Mouse (Mus musculus) spleen, postnatal 14 days (tissue): ENCODE data around the gene Clec11a.

ENCODE experiments used
- DNase-seq, 2 experiments: peaks; one replicate each; pipeline ENCODE4 v3.0.0; 2021 to 2022; ENCODE audit warnings: low spot score in 2 of 2

Gene Clec11a

DNA sequence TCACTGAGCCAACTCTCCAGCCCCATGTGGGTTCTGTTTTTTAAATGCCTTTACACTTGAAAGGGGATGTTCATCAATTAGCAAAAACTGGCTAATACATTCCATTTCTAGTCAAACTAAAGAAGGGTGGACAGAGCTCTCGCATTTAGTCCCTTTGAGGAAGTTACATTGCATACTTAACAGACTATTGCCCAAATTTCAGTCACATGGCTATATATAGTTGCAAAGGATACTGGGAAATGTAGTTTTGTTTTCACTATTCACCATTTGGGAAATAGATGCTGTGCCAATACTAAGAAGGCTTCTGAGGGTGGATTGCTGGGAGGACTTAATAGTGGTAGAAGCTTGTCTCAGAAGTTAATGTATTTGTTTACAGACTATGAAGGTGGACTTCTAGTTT is 25.7 kb downstream of the Clec11a start:
- DNase-seq: no peak

DNA sequence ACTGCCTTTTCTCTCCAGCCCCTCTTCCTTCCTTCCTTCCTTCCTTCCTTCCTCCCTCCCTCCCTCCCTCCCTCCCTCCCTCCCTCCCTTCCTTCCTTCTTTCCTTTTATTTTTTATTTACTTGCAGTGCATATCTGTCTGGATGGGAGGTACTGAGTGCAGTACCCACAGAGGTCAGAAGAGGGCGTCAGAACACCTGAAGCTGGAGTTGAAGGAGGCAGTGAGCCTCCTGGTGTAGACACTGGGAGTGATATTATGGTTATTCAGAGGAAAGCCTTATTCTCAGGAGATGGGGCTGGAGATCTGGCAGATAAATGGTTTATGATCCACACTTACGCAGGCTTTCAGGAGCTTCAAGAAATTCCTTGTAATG is 29.5 kb downstream of the Clec11a start:
- DNase-seq: peak in 1 of 2 experiments; percentile 23

DNA sequence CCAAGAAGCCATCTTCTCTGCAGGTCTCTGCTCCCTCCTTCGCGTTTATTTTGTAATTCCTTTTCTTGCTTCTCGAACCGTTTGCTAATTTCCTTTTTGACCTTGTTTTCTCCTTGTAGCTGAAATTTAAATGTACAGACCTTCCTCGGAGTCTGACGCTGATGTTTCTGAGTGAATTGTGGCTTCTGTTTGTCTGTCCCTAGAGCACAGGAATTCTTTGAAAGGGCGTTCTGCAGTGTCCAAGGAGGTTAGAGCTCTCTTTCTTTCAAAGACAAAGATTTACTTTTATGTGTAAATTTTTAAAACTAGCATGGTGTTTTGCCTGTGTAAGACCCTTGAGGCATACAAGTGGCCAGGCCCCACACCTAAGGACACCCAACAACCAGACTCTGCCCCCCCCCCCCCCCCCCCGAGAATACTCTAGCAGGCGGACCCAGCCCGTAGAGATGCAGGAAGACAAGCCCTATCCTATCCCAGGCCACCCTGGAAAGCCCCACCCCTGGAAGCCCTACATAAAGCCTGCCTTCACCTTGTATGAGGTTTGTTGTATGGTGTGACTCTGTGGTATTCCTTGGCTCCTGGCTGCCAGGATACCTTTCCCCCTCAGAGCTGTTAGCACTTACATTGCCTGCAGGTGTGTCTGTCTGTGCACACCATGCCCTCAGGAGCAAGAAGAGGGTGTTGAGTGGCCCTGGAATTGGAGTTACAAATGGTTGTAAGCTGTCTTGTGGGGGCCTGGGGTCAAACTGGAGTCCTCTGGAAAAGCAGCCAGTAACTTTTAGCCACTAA is 30.0 kb downstream of the Clec11a start:
- DNase-seq: no peak

DNA sequence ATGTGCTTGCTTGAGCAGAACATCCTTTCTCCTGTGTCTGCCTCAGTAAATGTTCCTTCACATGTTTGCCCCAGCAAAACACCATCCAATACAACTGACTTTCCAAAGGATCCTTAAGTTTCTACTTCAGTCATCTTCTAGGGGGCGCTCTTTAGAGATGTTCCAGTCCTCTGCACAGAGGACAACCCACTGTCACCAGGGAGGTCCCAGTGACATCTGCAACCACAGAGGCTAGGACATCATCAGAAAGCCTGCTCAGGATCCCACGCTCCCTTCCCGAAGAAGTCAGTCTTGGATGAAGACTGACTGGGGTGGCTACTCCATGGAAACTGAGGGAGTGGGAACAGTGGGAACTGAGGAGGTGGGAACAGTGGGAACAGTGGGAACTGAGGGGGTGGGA is 31.2 kb downstream of the Clec11a start:
- no peak for DNase-seq

DNA sequence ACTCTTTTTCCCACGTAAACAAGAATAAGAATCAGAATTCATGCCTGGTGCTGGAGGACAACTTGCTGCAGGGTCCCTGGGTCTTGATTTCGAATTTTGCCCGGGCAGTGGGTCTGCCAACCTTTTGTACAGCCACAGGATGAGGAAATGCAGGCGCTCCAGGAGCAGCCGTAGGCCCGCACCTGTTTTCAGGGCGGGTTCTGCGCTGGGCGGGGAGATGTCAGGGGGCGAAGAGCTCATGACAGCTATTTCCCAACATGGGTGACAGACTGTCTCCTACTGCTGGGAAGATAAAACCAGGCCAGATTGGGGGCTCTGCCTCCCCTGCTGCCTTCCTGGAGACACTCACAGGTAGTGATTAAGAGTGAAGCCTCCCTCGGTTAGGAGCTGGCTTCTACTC is 32.6 kb downstream of the Clec11a start:
- DNase-seq: no peak

DNA sequence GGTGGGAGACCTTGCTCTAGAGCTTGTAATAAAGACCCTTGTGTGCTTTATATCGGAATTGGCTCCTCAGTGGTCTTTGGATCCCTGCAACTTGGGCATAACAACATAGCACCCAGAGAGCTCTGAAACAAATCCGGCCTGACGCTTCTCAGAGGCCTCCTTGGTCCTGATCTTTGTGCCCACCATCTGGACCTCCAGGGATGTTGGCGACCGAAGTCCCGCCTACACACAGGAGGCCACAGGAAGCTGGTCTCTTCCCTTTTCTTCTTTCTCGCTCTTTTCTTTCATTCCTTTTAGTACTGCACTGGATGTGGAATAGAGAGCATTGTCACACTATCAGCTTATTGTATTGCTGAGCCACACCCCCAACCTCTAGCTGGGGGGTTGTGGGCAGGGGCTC is 33.3 kb downstream of the Clec11a start:
- DNase-seq: no peak

DNA sequence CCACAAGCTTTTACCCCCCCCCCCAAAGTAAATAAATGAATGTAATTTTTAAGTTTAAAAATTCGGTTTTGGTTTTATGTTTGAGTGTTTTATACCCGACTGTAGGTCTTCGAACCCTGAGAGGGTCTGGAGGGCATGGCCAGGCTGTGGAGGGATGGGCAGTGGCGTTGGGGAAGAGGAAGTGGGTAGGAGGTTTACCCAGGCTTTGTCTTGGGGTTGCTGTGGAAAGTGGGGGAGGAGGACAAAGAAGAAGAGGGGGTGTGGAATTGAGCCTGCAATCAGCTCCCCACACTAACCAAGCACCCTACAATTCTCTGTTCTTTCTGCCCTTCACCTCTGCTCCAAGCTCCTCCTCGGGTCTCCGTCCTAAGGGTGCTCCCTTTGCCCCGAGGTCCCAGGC is 34.2 kb downstream of the Clec11a start:
- DNase-seq: no peak

DNA sequence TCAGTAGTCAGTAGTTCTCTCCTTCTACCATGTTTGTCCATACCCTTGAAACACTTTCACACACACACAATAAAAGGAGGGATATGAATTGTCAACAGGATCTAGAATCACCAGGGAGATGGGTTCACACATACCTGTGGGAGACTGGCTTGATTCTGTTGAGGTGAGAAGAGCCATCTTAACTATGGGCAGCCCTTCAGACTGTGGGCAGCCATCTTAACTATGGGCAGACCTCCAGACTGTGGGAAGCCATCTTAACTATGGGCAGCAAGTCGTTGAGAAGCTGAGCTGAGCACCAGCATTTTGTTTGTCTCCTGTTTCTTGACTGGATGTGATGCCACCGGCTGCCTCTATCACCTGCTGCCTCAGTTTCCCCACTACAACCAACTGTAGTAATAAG is 35.4 kb downstream of the Clec11a start:
- no peak for DNase-seq

DNA sequence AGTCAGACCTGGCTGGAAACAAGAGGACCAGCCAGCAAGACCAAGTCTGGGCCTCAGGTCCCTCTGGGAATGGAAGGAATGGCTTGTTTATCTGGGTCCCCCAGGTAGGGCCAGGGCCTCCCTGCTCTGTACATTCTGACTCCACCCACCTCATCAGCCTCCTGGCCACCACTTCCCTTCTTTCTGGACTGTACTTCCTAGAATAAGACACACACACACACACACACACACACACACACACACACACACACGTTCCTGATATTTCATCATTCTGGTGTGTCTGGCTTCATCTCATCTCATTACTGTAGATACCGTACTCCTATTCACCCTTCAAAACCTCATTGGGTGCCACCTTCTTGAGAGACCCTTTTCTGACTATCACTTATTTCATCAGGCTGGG is 37.3 kb downstream of the Clec11a start:
- DNase-seq: no peak

DNA sequence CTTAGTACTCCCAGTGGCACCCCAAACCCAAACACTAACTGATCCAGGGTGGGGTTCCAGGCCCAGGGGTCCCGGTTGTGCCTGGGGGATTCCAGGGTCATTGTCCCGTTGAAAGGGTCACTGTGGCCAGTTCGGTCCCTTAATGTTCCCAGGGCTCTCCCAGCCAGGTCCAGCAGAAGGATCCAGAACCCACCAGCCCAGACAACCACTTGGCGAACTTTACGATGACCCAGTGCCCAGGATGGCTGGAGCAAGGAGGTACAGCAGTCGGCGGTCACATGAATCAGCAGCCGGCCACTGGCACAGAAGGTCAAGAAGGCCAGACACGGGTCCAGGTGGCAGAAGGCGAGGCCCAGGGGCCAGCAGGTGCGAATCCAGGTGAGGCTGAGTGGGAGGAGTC is 38.6 kb downstream of the Clec11a start:
- DNase-seq: no peak

DNA sequence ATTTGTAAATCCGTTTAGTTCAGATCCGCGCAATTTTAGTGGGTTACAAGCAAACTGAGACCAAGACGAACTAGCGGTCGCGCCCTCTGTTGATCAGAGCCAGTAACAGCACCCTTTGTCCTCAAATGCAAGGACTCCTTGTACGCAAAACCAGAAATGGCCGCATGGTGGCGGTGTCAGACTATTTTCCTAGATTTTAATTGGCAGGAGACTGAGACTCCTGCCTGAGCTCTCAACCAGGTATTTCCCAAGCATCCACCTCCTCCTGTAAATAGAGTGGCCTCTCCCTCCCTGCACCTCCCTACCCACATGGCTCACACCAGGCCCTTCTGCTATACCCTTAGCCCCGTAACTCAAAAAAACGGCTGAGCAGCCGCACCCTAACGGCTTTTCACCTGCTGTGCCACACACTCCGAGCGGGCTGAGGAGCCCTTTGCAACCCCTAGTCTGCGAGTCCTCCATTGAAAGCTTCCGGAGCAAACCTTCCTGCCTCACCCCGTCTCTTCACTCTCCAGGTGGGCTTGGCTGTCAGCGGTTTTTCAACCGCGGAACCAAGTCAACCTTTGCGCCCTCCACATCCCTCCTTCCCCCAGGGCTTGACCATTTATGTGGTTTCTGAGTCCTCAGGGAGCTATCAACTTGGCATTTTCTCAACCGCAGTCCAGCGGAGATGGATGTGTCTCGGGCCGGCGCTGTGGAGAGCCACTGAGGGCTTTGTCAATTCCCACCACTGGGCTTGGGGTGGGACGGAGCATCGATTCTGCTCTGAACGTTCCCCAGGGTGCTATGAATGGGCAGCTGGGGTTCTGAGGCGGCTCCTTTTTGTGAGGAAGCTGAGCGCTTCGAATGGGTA is 43.7 kb downstream of the Clec11a start:
- DNase-seq: peak; percentile 82 to 89

DNA sequence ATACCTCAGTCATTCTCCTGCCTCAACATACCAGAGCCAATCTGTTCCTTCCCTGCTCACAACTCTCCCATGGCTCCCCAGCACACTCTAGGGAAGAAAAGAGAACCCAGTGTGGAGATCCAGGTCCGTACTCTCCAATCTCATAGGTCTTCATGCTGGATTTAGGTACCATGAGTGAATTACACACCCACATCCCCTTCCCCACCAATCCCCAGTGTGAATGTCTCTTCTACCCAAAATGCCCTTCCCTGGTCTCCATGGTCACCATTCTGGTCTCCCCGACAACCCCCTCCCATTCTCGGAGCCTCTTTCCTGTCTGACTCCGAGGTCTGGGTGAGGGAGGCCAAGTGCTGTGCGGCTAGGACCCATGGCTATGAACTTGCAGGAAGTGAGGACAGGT is 45.6 kb downstream of the Clec11a start, which contains the start of gene Gm15517:
TSS of gene Gm15517 (plus strand) at position 301 of the 400 bp plus-strand sequence.
- DNase-seq: no peak

DNA sequence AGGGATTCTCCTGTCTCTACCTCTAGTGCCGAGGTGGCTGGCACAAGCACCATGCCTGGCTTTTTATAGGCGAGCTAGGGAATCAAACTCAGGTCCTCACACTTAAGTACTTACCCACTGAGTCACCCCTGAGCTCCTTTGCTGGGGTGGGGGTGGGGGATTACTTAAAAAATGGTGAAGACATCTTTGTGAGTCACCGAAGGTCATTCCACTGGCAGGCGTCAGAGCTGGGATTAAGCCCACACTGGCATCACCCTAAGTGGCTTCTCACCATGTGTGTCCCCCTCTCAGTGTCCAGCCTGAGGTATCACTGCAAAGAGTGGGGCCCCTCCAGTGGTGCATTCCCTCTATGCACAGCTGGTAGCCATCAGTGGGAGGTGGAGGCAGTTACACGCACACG is 46.3 kb downstream of the Clec11a start:
- no peak for DNase-seq

DNA sequence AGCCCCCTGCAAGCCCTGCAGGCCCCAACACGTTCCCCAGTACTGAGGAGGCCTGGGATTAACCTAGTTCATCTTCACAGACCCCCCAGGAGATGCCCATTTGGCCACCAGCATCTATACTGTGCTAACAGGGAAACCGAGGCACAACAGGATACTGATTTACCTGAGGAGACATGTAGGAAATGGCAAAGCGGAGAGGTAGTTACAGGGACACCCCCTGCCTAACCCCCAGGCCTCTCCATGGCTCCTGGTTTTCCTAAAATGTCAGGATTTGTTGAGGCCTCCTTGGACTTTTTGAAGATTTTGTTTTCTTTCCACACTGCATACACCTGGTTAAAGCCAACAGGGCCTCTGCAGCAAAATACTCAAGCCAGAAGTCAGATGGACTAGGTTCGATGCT is 49.4 kb downstream of the Clec11a start, which contains the start of gene Acp4:
TSS of gene Acp4 (minus strand) at position 101 of the 400 bp plus-strand sequence.
- no peak for DNase-seq

DNA sequence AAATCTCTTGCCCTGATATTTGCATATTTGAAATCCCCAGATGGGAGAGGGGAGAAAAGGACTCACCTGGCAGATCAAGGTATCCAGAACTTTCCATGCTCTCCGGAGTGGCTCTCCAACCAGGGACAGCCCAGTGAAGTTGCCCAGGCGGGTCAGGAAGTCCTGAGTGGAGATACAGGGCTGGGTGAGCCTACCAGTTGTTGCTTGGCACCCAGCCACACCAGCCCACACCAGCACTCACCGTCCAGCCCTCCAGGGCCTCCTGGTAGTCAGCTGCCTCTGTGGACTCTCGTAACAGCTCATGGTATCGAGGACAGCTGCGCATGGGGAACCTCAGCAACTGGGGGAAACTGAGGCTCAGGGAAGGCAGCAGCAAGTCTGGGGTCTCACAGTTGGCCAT is 51.8 kb downstream of the Clec11a start:
- DNase-seq: no peak

DNA sequence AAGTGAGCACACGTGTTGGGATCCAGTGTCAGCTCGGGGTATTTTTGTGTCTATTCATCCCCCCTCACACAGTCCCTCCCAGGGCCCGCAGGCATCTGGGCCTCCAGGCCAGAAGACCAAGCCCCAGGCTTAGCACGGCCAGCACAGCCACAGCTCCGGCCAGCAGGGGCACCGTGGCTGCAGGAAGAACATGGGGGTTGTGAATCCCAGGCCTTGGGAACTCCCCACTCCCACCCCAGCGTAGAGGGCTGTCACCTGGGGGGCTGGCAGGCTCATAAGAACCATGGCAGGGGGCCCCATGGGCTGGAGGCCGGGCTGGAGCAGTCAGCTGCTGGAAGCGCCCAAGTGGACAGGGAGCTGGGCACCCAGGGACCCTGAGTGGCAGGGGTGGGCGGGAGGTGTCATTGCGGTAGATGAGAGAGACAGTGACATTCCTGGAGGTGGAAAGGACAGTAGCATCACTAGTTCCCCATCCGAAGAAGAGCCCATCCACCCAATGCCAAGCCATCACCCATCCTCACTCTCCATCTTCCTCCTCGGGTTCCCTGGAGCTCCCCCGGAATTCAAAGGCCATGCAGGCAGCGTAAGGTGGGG is 53.6 kb downstream of the Clec11a start:
- DNase-seq: no peak
